Mouse (Mus musculus): ENCODE measurements around the gene Rasl11a.

GRCm38 (mm10) chr5:146844301-146844941, 450 bp upstream of the Rasl11a start:
- TF ChIP-seq POLR2A (IDR thresholded peaks at IDR 0.05; ENCODE audit: borderline replicate concordance, low read depth, low read length) (no peak), CTCF (IDR thresholded peaks at IDR 0.05; ENCODE audit: low read depth, low read length) (no peak)

Data from bone marrow macrophage, adult 2 months (primary cell).